Mouse (Mus musculus): ENCODE measurements around the gene Usp44. TPM values are rescaled to one million over a fixed set of nuclear protein-coding genes. Genes with fewer than 3 reads are reported as not detected.
"Not testable (repeated sequence)": the region's sequence is repeated elsewhere in the genome, so short reads cannot be mapped to it uniquely, and the experiment has no call there.

The Usp44 gene
- under 1 TPM; 0.14 to 0.18 TPM for total RNA-seq (2021)

GRCm38 (mm10) chr10:93830931-93831729, at the start of gene Usp44:
Gene Usp44 (plus strand): TSS chr10:93831555.
- DNase-seq, result no peak
- intact Hi-C loops (cut with DNase I), result no loop called here

GRCm38 (mm10) chr10:93783216-93784013, 47.9 kb upstream of the Usp44 start:
- no peak for DNase-seq
- intact Hi-C loops (cut with DNase I), result no loop called here

DNA sequence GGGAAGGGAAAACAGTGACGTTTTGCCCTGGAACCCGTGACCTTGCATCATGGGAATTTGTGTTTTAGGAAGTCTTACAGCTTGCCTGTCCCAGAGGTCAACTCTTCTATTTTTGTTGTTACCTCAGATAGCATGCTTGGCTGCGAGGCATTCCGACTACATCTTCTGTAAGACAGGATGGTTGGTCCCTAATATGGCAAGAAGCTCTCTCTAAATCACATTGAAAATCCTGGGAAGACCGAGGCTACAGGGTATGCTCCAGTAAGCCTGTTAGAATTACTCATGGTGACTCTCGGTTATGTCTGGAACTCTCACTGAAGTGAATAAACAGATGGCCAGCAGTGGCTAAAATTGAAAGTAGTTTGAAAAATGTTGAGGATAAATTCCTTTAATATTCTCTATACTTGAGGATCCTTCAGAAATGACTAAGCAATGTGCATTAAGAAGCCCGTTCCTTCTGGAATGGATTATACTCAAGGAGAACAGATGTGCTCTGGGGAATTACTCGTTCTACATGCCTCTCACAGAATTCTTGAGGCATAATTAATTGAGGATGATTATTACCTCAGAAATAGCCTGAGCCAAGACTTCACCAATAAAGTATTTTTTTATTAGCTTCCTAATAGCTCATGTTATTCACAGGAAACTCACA, 31.5 kb upstream of the Usp44 start:
- intact Hi-C loops (cut with DNase I), result no loop called here
- no peak for DNase-seq

DNA sequence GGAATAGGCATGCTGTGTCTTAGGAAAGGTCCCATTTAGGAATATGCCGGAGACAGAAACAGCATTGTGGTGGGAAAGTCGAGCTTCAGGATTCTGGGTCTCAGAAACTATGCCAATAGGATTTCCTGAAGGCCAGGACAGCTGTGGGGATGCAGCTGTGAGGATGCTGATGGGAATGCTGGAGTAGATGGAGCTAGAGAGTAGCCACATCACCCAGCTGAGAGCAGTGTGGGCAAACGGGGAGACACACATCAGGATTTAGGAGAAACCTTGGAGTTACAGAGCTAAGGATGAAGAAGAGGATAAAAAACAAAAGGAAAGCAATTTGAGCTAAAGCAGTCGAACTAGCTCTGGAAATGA, 31.0 kb upstream of the Usp44 start:
- intact Hi-C loops (cut with DNase I), result no loop called here
- DNase-seq, result no peak

GRCm38 (mm10) chr10:93800895-93801294, 30.5 kb upstream of the Usp44 start:
- intact Hi-C loops (cut with DNase I), result no loop called here
- DNase-seq, result no peak

GRCm38 (mm10) chr10:93803199-93803598, 28.2 kb upstream of the Usp44 start:
- intact Hi-C loops (cut with DNase I), result no loop called here
- DNase-seq, result no peak

GRCm38 (mm10) chr10:93809438-93809837, 21.9 kb upstream of the Usp44 start:
- DNase-seq; intact Hi-C loops (cut with DNase I): not testable (repeated sequence)

DNA sequence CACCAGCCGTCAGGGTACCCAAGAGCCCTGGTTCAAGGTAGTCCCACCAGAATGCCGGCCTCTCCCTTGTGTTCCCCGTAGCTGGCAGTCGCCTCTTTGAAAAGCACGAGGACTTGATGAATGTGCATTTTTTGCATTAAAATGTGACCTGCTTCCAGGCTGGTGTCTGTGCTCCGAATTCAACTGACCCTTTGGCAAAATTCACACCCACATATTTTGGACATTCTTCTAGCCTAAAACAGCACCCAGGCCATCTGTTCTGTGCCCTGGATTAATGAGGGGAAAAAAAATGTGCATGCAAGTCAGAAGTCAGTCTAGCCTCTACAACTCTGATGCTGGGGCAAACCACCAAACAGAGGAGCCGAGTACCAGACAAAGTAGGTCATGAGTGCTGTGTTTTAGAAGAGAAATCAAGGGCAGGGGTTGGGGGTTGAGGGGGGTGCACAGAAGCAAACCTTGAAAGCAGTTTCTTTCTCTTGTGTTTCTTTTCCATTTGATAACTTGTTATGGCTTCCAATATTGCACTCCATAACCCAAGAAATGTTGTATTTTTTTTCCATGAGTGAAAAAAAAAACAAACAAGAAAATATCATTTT, 20.7 kb upstream of the Usp44 start:
- intact Hi-C loops (cut with DNase I), result loop anchor here (5.0 kb wide), 2 partner anchors 198 to 218 kb away; no protein-coding TSS in a partner anchor
- DNase-seq, result no peak

DNA sequence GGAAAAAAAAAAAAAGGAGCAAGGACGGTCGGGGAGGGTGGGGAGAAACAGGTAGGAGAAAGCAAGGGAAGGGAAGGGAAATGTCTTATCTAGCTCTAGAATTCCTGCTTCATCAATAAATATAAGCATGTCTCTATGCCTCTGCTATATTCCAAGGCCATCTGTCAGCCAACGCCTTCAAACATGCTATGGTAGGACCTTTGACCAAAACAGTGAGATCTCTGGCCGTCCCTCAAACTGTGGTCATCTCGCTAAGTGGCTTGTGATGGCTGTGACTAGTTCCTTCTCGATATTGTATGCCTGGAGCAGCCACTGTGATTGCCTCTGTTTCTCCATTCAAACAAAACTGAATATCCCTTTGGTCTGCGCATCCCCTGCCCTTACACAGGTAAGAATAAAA, 19.3 kb upstream of the Usp44 start:
- no peak for DNase-seq
- intact Hi-C loops (cut with DNase I), result loop anchor here (5.0 kb wide), 2 partner anchors 200 to 220 kb away; no protein-coding TSS in a partner anchor

- intact Hi-C loops (cut with DNase I), result loop anchor here (5.0 kb wide), 2 partner anchors 201 to 221 kb away; no protein-coding TSS in a partner anchor
- DNase-seq, result peak; percentile 81
Measured at GRCm38 (mm10) chr10:93812774-93813415, 18.5 kb upstream of the Usp44 start.

- intact Hi-C loops (cut with DNase I), result loop anchor here (5.0 kb wide), 2 partner anchors 201 to 221 kb away; no protein-coding TSS in a partner anchor
- peak; percentile 17 for DNase-seq
Measured at GRCm38 (mm10) chr10:93813755-93814154, 17.6 kb upstream of the Usp44 start.

- intact Hi-C loops (cut with DNase I), result loop anchor here (5.0 kb wide), 1 partner anchor 299 kb away; no protein-coding TSS in a partner anchor
- peak; percentile 67 for DNase-seq
Measured at GRCm38 (mm10) chr10:93818661-93819060, 12.7 kb upstream of the Usp44 start.

DNA sequence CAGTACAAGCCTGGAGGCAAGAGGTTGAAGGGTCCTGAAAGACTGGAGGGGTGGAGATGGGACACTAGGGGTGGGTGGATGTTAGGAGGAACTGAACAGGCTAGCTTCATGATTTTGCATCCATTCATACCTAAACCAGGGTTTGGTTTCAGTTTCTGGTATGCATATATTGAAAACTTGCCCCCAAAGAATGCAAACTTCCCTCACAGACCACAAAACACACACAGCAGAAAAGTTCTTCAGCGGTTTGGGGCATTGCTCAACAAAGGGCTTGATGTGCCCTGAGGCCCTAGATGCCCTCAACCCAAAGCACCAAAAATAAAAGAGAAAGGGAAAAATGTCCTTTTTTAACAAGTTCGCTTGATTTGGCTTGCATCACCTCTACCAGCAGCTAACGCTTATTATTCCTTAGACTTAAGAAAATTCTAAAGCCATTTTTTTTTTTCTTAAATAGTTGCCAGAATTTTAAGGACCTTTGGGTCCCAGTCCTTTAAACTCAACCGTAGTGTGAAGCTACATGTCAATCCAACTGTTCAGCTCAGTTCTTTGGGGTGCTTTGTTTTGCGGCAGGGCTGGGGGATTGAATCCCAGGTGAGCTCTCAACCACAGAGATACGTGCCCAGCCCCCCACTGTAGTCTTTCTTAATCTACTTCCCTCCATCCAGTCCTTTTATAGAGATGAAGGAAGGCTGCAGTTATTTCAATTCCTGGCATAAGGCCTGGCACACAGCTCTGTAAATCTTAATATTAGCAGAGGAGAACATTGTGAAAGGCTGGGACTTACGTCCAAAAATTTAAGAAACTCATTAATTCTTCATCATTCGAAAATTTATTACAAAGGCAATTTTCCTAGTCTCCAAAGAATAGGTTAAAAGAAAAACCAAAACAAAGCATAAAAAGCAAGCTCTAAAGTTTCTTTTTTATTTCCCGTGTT, 1.2 kb upstream of the Usp44 start:
- intact Hi-C loops (cut with DNase I), result no loop called here
- DNase-seq, result no peak

GRCm38 (mm10) chr10:93831730-93832574, 597 bp downstream of the Usp44 start:
- DNase-seq, result no peak
- intact Hi-C loops (cut with DNase I), result no loop called here

DNA sequence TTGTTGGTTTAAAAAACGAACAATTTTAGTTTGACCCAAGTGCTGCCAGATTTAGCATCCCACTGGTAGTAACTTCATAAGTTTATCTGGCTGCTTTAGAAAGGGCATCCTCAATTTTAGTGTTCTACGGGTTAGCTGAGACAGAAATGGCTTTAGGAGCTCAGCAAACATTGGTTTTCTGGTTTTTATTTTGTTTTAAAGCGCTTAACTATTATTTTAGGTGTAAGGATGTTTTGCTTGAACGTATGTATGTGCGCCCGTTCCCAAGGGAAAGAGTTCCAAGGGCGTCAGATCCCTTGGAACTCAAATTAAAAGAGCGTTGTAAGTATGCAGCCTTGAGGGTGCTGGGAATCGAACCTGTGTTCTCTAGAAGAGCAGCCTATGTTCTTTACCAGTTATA, 1.5 kb downstream of the Usp44 start:
- intact Hi-C loops (cut with DNase I), result no loop called here
- no peak for DNase-seq

DNA sequence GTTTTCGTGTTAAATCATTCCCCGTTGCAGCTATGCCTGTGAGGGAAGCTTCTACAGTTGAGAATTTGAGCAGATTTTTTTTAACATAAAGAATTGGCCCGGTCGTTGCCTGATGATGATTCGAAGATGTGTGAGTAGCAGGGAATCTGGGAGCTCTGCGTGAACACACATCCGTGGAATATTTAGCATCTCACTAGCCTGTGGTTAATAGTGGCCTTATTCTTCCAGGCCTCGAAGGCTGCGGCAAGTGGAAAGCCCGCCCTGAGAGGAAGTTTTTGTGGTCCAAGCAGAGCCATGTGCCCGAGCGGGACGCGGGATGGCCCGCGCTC, 2.0 kb downstream of the Usp44 start:
- no peak for DNase-seq
- intact Hi-C loops (cut with DNase I), result no loop called here

DNA sequence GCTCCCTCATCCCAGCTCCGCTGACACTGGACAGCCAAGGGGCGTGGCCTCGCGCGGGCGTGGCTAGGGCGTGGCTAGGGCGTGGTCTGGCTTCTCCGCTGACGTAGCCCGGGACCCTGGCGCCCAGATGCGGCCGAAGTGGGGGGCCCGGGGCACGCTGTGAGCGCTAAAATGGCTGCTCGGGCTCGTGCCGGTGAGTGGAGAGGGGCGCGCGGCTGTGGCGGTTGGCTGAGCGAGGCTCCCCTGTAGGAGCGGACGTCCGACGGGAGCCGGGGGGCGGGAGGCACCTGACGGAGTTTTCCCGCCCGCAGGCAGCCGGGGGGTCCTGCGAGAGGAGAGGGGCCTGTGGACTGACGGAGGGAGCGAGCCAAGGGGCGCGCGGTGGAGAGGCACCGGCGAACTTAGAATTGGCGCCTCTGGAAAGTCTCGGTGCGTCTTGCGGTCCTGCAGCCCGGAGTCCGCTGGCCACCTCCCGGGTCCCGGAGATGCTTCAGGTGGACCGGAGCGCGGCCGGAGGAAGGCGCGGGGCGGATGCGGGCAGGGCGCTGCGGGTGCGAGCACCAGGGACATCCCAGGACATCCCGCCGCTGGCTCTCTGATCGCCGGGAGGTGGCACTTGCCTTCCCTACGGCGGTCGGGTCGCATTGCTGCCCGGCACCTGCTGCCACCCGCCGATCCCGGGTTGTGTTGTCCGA, 2.5 kb downstream of the Usp44 start:
- intact Hi-C loops (cut with DNase I), result no loop called here
- DNase-seq, result peak; percentile 87

DNA sequence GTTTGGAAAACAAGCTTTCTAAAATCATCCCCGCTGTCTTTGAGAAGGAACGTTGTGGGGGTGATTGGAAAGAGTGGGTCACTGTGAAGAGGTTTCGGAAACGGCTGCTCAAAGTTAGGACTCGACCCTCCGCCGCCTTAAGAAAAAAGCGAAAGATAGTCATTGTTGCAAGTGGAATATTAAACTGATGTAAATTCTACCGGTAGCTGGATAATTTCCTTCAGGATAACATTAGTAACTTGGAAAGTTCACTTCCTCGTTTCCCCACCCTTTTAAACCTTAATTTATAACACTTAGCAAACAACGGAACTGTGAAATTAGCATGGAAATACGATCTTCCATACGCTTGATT, 3.0 kb downstream of the Usp44 start:
- DNase-seq, result no peak
- intact Hi-C loops (cut with DNase I), result no loop called here

Measured in left cerebral cortex, postnatal 4 days (tissue).